Mouse (Mus musculus) left cerebral cortex, adult 2 months (tissue): ENCODE measurements around the gene Tshz2. TPM values are rescaled to one million over a fixed set of nuclear protein-coding genes. Genes with fewer than 3 reads are reported as not detected.
A peak's percentile ranks its signal among the peaks of the same experiment; 100 is the strongest.

ENCODE experiments used
- DNase-seq, 2 experiments: peaks; one replicate each; pipeline ENCODE4 v3.0.0; 2021 to 2022; ENCODE audit warnings: low spot score in 2 of 2, mixed read lengths in 1 of 2; ENCODE audit errors: extremely low spot score in 1 of 2
- H3K27ac ChIP-seq: fragments of 200-600 bp; 2 replicates; pipeline ENCODE4 v1.8.1; 2022
- H3K4me3 ChIP-seq: fragments of 200-600 bp; 2 replicates; pipeline ENCODE4 v1.8.1; 2022
- CTCF ChIP-seq: fragments of 200-600 bp; IDR thresholded peaks from 2 replicates; pipeline ENCODE4 v1.8.1; 2022; ENCODE audit warnings: antibody characterized with exemption, mild to moderate bottlenecking, moderate library complexity
- intact Hi-C: fragments of 180-260 bp; cut with DNase I; formaldehyde crosslinking; loops from one replicate; pipeline ENCODE4 v1.15.1; 2025
- total RNA-seq, 2 experiments: library from RNA; stranded (reverse); gene quantifications; 2 replicates each; pipeline ENCODE4 v1.2.3; 2021

The Tshz2 gene
- total RNA-seq, 2 experiments from 2014 or later = 38.2 to 46.1 TPM

DNA sequence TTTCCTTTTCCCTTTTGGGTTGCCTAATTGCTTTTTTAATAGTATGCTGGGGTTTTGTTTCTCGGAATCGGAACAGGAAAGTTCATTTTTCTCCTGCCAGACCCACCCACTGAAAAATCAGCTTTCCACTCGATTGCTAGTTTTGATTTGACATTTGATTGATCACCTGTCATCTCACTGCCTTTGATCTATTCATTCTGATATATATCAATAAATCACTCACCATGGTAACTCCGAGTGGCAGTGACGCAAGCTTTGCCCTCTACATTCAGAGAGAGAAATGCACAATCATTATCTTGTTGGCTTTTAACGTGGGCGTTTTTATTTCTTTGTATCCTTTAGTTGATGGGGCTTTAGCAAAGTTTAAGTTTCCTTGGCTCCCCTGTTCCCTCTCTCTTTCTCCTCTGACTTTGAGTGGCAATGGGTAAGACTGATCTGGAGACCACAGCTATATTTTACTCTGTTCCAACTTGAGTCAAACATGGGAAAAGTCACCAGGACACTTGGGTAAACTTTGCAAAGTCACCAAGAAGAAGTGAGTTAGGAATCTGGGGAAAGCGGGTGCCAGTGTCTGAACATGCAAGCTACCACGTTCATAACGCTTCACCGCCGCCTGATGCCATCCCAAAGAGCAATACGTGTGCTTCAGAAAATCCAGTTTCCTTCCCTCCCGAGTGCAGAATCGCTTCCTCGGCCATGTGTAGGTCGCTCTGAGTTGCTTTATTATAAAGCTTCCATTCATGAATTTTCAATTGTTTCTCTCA lies 2.0 kb downstream of the Tshz2 start:
- TF ChIP-seq CTCF = no peak
- intact Hi-C loops = no loop called here
- no peak for DNase-seq
- Histone ChIP-seq H3K4me3 (peak overlapping the region; percentile 56), H3K27ac (peak overlapping the region; percentile 83)

DNA sequence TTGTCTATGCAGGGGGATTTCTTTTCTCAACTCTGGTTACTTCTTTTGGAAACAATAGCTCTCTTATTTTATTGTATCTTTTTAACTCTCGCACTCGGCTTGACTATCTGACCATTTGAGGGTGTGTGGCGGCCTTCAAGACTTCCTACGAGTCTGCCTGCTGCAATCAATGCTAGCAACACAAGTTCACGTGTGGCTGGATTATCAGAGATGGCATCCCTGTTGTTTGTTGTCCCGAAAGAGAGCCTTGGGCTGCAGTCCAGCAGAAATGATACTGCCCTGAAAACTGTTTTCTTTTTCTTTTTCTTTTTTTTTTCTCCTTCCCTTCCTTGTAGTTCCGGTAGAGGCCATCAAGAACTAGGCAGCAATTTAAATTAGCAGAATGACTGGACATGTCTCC lies 2.6 kb downstream of the Tshz2 start:
- Histone ChIP-seq H3K27ac (peak overlapping the region; percentile 13; the same call in 1 of the 2 replicates), H3K4me3 (peak overlapping the region; percentile 56)
- TF ChIP-seq CTCF = no peak
- DNase-seq = no peak
- intact Hi-C loops = no loop called here

DNA sequence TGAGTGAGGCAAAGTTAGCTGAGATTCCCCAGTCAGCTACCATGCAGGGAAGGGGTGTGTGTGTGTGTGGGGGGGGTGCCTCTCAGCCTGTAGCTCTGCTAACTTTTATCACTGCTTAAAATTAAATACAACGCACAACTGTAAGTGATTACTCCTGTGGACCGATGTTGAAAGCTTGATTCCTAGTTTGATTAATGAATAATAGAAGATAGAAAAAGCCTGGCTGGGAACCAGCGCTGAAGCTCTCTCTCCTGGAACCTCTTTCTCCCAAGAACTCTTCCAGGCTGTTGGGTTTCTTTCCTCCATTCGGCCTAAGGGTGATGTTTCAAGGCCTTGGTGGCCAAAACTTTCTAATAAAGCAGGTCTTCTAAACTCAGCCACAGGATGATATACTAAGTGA lies 3.6 kb downstream of the Tshz2 start:
- no peak overlapping the region; the same call in 1 of the 2 replicates for H3K4me3 ChIP-seq
- no peak overlapping the region for H3K27ac ChIP-seq
- intact Hi-C loops = no loop called here
- DNase-seq = no peak
- TF ChIP-seq CTCF = no peak

DNA sequence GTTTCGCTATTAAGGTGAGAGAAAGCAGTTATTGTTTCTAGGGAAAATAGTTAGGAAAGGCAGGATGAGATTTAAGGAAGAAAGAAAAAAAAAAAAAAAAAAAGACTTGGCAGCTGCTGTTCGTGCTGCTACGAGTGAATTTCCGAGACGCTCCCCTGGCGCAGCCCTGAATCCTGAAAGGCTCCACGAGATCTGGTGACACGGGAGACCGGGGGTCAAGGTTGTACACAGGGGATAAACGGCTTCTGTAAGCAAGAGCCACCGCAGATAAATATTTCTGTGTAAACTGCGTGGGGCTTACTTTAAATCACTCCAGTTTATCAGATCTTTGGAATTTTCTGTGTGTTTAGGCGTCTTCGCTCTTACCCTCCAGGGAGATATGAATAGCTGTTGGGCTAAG lies 8.7 kb downstream of the Tshz2 start:
- peak overlapping the region; percentile 33 for H3K4me3 ChIP-seq
- intact Hi-C loops = no loop called here
- DNase-seq = no peak
- TF ChIP-seq CTCF = no peak
- peak overlapping the region; percentile 4; the same call in 1 of the 2 replicates for H3K27ac ChIP-seq

DNA sequence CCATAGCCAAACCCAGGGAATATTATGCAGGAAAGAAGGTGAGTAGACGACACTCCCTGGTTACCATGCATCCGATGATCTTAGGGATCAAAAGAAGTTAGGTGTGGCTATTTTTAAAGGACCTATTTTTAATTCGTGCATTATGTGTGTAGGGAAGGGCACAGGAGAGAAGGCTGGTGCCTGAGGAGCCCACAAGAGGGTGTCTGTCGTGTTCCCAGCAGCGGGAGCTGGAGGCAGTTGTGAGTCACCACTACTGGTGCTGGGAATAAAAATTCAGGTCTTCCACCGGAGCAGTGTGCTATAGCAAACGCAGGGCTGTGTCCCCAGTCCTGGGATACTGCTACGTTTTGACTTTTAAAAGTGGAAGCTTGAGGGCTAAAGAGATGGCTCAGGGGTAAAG lies 9.6 kb downstream of the Tshz2 start:
- intact Hi-C loops = no loop called here
- Histone ChIP-seq H3K4me3 (no peak overlapping the region), H3K27ac (no peak overlapping the region)
- TF ChIP-seq CTCF = no peak; the same call in none of the 2 replicates
- DNase-seq = no peak

DNA sequence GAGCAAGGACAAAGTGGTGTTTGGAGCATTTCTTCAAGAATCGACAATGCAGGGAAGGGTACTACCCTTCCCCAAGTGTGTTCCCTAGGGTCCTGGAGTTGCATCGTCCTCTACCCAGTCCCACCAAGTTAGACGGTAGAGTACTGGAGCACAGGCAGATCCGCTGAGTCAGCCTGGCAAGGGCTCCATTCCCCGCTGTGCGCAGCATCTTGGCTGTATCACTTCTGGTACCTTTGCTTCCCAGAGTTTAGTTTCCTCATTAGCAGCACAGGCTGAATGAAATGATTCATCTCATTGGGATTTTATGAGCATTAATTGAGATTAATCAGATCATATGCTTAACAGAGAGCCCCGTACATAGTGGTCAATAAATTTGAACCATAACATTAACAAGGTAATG lies 14.3 kb downstream of the Tshz2 start:
- no peak overlapping the region for H3K27ac ChIP-seq
- no peak for TF ChIP-seq CTCF
- DNase-seq = no peak
- intact Hi-C loops = no loop called here
- H3K4me3 ChIP-seq = no peak overlapping the region

DNA sequence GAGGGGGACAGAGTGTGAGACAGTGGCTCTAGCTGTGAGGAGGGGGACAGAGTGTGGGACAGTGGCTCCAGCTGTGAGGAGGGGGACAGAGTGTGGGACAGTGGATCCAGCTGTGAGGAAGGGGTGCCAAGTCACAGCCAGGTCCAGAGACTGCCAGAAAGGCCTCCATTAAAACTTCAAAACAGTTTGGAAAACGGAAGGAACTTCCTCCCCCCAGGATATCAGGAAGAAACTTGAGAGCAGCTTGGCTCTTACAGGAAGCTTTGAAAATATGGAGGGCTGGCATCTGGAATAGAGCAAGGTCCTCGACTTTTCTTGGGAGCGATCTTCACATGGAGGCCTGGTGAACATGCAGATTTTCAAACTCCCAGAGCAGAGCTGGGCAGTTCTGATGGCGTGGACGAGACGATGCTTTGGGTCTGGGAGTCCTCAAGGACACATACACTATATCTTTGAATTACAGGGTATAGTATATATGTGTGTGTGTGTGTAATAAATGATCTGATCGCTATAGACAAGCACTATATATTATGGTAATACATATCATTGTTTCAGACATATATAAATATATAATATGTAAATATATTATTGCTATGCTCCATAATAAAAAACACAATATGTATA lies 16.6 kb downstream of the Tshz2 start:
- Histone ChIP-seq H3K27ac (no peak overlapping the region), H3K4me3 (no peak overlapping the region)
- intact Hi-C loops = no loop called here
- DNase-seq = no peak
- no peak for TF ChIP-seq CTCF

DNA sequence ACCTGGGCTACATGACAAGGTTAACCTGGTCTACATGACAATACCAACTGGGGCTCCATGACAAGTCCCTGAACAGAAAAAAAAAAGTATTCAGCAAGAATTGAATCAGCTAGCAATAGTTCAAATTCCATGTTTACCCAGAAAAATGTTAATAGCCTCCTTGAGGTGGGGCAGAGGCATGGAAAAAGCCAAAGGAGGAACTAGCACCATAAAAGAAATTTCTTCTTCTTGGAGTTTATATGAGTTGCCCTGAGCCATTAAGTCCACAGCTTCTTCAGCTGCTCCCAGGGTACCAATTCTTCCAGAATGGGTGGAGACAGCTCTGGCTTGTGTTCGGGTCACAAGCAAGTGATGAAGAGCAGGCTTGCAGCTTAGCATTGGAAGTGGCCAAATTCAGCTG lies 20.5 kb downstream of the Tshz2 start:
- TF ChIP-seq CTCF = no peak
- DNase-seq = no peak
- no peak overlapping the region for H3K27ac ChIP-seq
- intact Hi-C loops = no loop called here
- H3K4me3 ChIP-seq = no peak overlapping the region

DNA sequence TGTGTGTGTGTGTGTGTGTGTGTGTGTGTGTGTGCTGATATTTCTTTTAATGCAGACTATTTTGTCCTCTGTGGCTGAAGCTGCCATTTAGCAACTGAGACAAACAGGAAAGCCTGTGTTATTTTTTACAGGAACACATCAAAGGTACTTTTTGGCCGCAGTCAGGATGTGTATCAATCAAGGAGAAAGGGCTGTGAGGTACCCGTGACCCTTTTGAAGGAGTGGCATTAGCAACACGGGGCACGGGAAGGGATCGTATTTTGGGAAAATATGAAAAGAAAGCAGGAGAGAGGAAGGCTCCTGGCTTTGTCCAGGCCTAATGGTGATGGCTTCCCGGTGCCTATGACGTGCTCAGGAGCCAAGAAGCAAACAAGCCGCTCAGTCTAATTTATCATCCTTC lies 31.0 kb downstream of the Tshz2 start:
- intact Hi-C loops = no loop called here
- DNase-seq = no peak
- TF ChIP-seq CTCF = no peak
- Histone ChIP-seq H3K27ac (no peak overlapping the region; the same call in 1 of the 2 replicates), H3K4me3 (peak overlapping the region; percentile 3; the same call in 1 of the 2 replicates)

DNA sequence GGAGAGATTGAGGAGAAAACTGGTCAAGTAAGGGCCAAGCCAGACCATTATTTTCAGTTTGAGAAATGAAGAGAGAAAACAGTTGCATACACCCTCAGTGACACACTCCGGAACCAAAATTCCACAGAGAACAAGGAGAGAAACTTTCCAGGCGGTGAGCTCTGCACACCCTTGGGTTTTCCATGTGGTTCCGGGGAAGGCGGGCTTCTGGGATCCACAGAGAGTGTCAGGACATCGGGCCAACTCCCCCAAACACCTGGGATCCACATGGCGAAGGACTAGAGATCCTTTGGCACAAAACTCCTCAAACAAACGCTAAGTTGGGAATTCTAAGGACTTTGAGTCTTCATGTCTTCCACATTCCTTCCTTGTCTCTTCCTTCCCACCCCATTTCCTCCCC lies 38.5 kb downstream of the Tshz2 start:
- Histone ChIP-seq H3K27ac (no peak overlapping the region), H3K4me3 (no peak overlapping the region)
- TF ChIP-seq CTCF = no peak
- intact Hi-C loops = no loop called here
- DNase-seq = no peak

DNA sequence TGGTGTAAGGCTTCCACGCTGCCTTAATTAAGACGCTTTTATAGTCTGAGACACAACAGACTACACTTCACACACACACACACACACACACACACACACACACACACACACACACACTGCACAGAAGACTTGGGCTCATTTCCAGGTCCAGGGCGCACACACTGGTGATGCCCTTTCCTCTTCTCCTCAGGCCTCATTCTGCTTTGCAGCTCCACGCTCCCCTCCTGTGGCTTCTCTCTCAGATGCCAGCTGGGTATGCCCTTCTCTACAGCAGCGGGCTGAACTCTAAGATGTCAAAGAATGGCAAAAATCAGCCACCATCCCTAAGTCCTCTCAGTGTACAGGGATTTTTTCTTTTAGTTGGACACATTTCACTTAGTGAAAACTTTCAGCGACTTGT lies 41.0 kb downstream of the Tshz2 start:
- Histone ChIP-seq H3K4me3 (no peak overlapping the region), H3K27ac (no peak overlapping the region)
- TF ChIP-seq CTCF = no peak
- DNase-seq = no peak
- intact Hi-C loops = no loop called here

DNA sequence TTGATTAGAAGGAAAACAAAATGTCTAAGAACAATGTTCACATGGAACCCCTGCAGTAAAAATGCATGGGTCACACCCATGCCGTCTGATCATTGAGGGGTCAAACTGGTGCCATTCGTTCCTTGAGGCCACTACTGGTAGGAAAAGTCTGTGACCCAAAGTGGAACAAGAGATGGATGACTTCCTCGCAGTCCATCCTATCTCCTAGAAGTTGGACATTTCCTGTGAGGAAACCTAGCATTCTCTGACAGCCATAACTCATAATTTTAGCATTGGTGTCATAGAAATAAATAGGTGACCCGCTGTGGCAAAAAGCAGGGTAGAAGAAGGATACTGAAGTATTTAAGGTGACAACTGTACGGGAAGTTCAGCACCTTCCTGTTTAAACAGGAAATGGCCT lies 41.4 kb downstream of the Tshz2 start:
- Histone ChIP-seq H3K4me3 (no peak overlapping the region), H3K27ac (no peak overlapping the region)
- intact Hi-C loops = no loop called here
- no peak for TF ChIP-seq CTCF
- DNase-seq = no peak

DNA sequence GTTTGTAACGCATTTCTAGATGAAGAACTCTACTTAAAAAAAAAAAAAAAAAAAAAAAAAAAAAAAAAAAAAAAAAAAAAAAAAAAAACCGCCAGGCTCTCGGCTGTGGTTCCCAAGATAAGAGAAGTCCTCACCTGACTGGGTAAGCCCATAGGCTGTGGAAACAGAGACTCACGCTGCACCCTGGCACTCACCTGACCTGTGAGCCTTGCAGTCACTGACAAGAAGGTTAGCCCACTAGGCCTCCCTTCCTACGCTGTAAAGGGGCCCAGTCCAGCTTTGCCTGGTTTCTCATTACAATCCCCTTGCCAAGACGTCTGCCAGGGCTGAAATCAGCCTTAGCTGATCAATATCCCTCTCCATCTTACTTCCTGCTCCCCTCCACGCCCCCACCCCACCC lies 46.5 kb downstream of the Tshz2 start:
- intact Hi-C loops = no loop called here
- H3K4me3 ChIP-seq = no peak overlapping the region
- no peak overlapping the region for H3K27ac ChIP-seq
- no peak for DNase-seq
- TF ChIP-seq CTCF = no peak
